Mouse (Mus musculus) lung, postnatal 0 days (tissue): ENCODE data around the gene Cep44.

ENCODE experiments used
- CTCF ChIP-seq: IDR thresholded peaks from 2 replicates; pipeline ENCODE4 v1.5.1; 2016; ENCODE audit warnings: antibody characterized with exemption, mild to moderate bottlenecking
- EP300 ChIP-seq: IDR thresholded peaks from 2 replicates; pipeline ENCODE4 v1.6.1; 2016; ENCODE audit warnings: antibody characterized with exemption, mild to moderate bottlenecking, control low read depth

- no peak for TF ChIP-seq CTCF
- no peak for TF ChIP-seq EP300
These were observed 61.4 kb downstream of the Cep44 start for GRCm38 (mm10) chr8:56489496-56489895.
